Mouse (Mus musculus) layer of hippocampus, adult 8-10 months (tissue): ENCODE results near the gene Mast1. TPM values are rescaled to one million over a fixed set of nuclear protein-coding genes. Genes with fewer than 3 reads are reported as not detected.

Experiments
- DNase-seq, 2 experiments: peaks; one replicate each; pipeline ENCODE4 v3.0.0; 2022; ENCODE audit warnings: low spot score in 2 of 2
- microRNA-seq, 2 experiments: library from miRNA; unstranded; fragments of <30 nt; microRNA quantifications; one replicate each; pipeline ENCODE4 v1.2.0; 2022
- total RNA-seq, 4 experiments: library from RNA; stranded (reverse); gene quantifications; 2 replicates each; pipeline ENCODE4 v1.2.4; 2022

The Mast1 gene
- total RNA-seq, 4 experiments from 2014 or later, result 77.3 to 83.2 (median 80.8) TPM

GRCm38 (mm10) chr8:84874339-84874738 is 62.8 kb downstream of the Mast1 start:
- DNase-seq, result no peak

- no peak for DNase-seq
These were observed 64.1 kb downstream of the Mast1 start for GRCm38 (mm10) chr8:84873016-84873415.

GRCm38 (mm10) chr8:84872309-84872965 is 64.7 kb downstream of the Mast1 start:
- no peak for DNase-seq

GRCm38 (mm10) chr8:84871376-84872308 is 65.5 kb downstream of the Mast1 start, which contains the start of gene Syce2:
Syce2 (plus strand) TSS chr8:84872111.
- DNase-seq, result no peak

Small RNA genes lying within 50 kb of the gene (microRNA-seq; reads per million reads assigned to microRNA genes)
- gene Gm24197, result 0 to 1.0 reads per million in 2 experiments
- 7.7 to 8.8 reads per million in 2 experiments for gene Mir7069

Other genes starting within 250 kb of the Mast1 start
- gene Nacc1, start 249.5 kb downstream of the Mast1 start, total RNA-seq, result 10 to 100 TPM; 86.2 to 91.2 (median 87.6) TPM
- gene Lyl1, start 235.9 kb downstream of the Mast1 start, total RNA-seq, result 1 to 10 TPM; 2.6 to 7.2 (median 4.8) TPM
- gene G430095P16Rik, start 214.4 kb downstream of the Mast1 start, total RNA-seq, result not detected
- gene Nfix, start 137.0 kb downstream of the Mast1 start, total RNA-seq, result 100 to 1,000 TPM; 453 to 552 (median 494) TPM
- gene Dand5, start 114.5 kb downstream of the Mast1 start, total RNA-seq, result 10 to 100 TPM in 1 of 4 experiments, 1 to 10 TPM in 3; 8.4 to 10.5 (median 8.9) TPM
- gene Gadd45gip1, start 105.8 kb downstream of the Mast1 start, total RNA-seq, result 10 to 100 TPM; 21.6 to 27.7 (median 23.3) TPM
- gene Rad23a, start 96.7 kb downstream of the Mast1 start, total RNA-seq, result 10 to 100 TPM; 66.4 to 76.2 (median 70.5) TPM
- gene Calr, start 90.4 kb downstream of the Mast1 start, total RNA-seq, result 100 to 1,000 TPM; 399 to 630 (median 506) TPM
- gene Farsa, start 80.4 kb downstream of the Mast1 start, total RNA-seq, result 10 to 100 TPM; 47.2 to 54.8 (median 52.9) TPM
- 10 to 100 TPM; 13.0 to 18.4 (median 14.5) TPM for gene Syce2, start 65.2 kb downstream of the Mast1 start, total RNA-seq
- gene Gcdh, start 43.4 kb downstream of the Mast1 start, total RNA-seq, result 10 to 100 TPM; 38.7 to 46.2 (median 40.4) TPM
- gene Klf1, start 35.4 kb downstream of the Mast1 start, total RNA-seq, result under 1 TPM in 2 of 4 experiments, not detected in 2; 0.21 to 0.31 TPM
- 10 to 100 TPM in 2 of 4 experiments, 1 to 10 TPM in 2; 4.4 to 18.9 (median 9.2) TPM for gene Dnase2a, start 28.8 kb downstream of the Mast1 start, total RNA-seq
- 1 to 10 TPM; 1.5 to 2.5 (median 1.7) TPM for gene Rtbdn, start 9.6 kb upstream of the Mast1 start, total RNA-seq
- gene Gm49661, start 32.1 kb upstream of the Mast1 start, total RNA-seq, result not detected
- 100 to 1,000 TPM; 328 to 367 (median 342) TPM for gene Prdx2, start 32.2 kb upstream of the Mast1 start, total RNA-seq
- 10 to 100 TPM; 36.2 to 46.2 (median 41.2) TPM for gene Rnaseh2a, start 32.4 kb upstream of the Mast1 start, total RNA-seq
- 10 to 100 TPM; 61.1 to 79.5 (median 75.6) TPM for gene Junb, start 41.4 kb upstream of the Mast1 start, total RNA-seq
- gene Hook2, start 53.2 kb upstream of the Mast1 start, total RNA-seq, result 10 to 100 TPM; 10.9 to 11.6 (median 11.3) TPM
- gene Best2, start 77.2 kb upstream of the Mast1 start, total RNA-seq, result not detected
- 100 to 1,000 TPM; 118 to 124 (median 122) TPM for gene Asna1, start 87.9 kb upstream of the Mast1 start, total RNA-seq
- 100 to 1,000 TPM; 105 to 121 (median 116) TPM for gene Trir, start 89.5 kb upstream of the Mast1 start, total RNA-seq
- gene Tnpo2, start 99.6 kb upstream of the Mast1 start, total RNA-seq, result 100 to 1,000 TPM; 146 to 188 (median 162) TPM
- 10 to 100 TPM; 18.1 to 24.4 (median 23.6) TPM for gene Fbxw9, start 122.7 kb upstream of the Mast1 start, total RNA-seq
- not detected for gene Gm5741, start 130.6 kb upstream of the Mast1 start, total RNA-seq
- 10 to 100 TPM; 57.7 to 62.2 (median 59.1) TPM for gene Dhps, start 134.4 kb upstream of the Mast1 start, total RNA-seq
- 10 to 100 TPM; 58.3 to 64.3 (median 61.7) TPM for gene Wdr83os, start 143.4 kb upstream of the Mast1 start, total RNA-seq
- gene Wdr83, start 143.9 kb upstream of the Mast1 start, total RNA-seq, result 10 to 100 TPM; 20.1 to 32.5 (median 26.4) TPM
- gene Man2b1, start 145.9 kb upstream of the Mast1 start, total RNA-seq, result 10 to 100 TPM; 33.4 to 98.9 (median 68.8) TPM
- 1 to 10 TPM; 6.1 to 8.9 (median 8.5) TPM for gene Zfp791, start 185.7 kb upstream of the Mast1 start, total RNA-seq
- gene Cks1brt, start 214.6 kb upstream of the Mast1 start, total RNA-seq, result not detected